Mouse (Mus musculus) E14TG2a.4 (cell line): ENCODE results near the gene Dusp14.

Source experiments
- H3K27me3 ChIP-seq: 2 replicates; pipeline ENCODE4 v1.6.1; 2014; ENCODE audit warnings: low read length, control low read depth; ENCODE audit not compliant: insufficient read depth
- H3K36me3 ChIP-seq: 2 replicates; pipeline ENCODE4 v1.6.1; 2014; ENCODE audit warnings: low read length, control low read depth; ENCODE audit not compliant: insufficient read depth
- H3K4me1 ChIP-seq: replicated peaks from 2 replicates; pipeline ENCODE4 v1.6.1; 2014; ENCODE audit warnings: low read depth, low read length, control low read depth
- H3K4me3 ChIP-seq: replicated peaks from 2 replicates; pipeline ENCODE4 v1.5.1; 2014; ENCODE audit warnings: mild to moderate bottlenecking, low read length
- H3K9me3 ChIP-seq: 2 replicates; pipeline ENCODE4 v1.6.1; 2014; ENCODE audit warnings: low read length, control low read depth
- CTCF ChIP-seq: conservative IDR thresholded peaks from 2 replicates; pipeline ENCODE4 v1.5.1; 2014; ENCODE audit warnings: low read length
- NANOG ChIP-seq: IDR thresholded peaks from 2 replicates; pipeline ENCODE4 v1.6.1; 2014; ENCODE audit warnings: borderline replicate concordance, low read length, mixed read lengths
- POU5F1 ChIP-seq: IDR thresholded peaks from 2 replicates; pipeline ENCODE4 v1.6.1; 2014; ENCODE audit warnings: low read length, borderline replicate concordance

The Dusp14 gene

DNA sequence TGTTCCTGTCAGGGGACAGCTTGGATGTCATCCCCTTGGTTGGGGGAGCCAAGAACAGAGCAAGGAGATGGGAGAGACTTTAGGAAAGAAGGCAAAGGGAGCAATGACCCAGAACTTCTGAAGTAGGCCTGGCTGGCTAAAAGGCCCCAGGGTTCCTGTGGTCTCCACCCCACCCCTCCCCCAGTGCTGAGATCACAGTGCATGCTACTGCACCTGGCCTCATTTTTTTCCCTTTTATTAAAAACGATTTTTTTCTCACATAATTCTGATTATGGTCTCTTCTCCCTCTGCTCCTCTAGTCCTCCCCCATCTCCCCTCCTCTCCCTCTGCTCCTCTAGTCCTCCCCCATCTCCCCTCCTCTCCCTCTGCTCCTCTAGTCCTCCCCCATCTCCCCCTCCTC lies 24.1 kb downstream of the Dusp14 start:
- Histone ChIP-seq H3K4me1 (peaks cover 7% of the 10 kb centered on the region; the same call in 1 of the 2 replicates), H3K36me3 (peaks cover 12% of the 10 kb centered on the region), H3K4me3 (no peak overlapping the region), H3K27me3 (no peaks in the 10 kb centered on the region; the same call in 1 of the 2 replicates), H3K9me3 (no peaks in the 10 kb centered on the region)
- TF ChIP-seq NANOG, result no peak
- no peak for TF ChIP-seq POU5F1
- no peak for TF ChIP-seq CTCF

GRCm38 (mm10) chr11:84042808-84043762 lies 26.0 kb downstream of the Dusp14 start:
- Histone ChIP-seq H3K9me3 (no peaks in the 10 kb centered on the region), H3K4me1 (peaks cover 14% of the 10 kb centered on the region), H3K36me3 (peaks cover 19% of the 10 kb centered on the region), H3K4me3 (no peak overlapping the region), H3K27me3 (no peaks in the 10 kb centered on the region)
- no peak for TF ChIP-seq NANOG
- no peak for TF ChIP-seq CTCF
- no peak for TF ChIP-seq POU5F1

GRCm38 (mm10) chr11:84040621-84041020 lies 28.4 kb downstream of the Dusp14 start:
- Histone ChIP-seq H3K36me3 (peaks cover 19% of the 10 kb centered on the region), H3K9me3 (no peaks in the 10 kb centered on the region), H3K4me1 (peaks cover 15% of the 10 kb centered on the region), H3K4me3 (no peak overlapping the region), H3K27me3 (no peaks in the 10 kb centered on the region)
- TF ChIP-seq POU5F1, result no peak
- no peak for TF ChIP-seq CTCF
- TF ChIP-seq NANOG, result no peak

GRCm38 (mm10) chr11:84033671-84034070 lies 35.4 kb downstream of the Dusp14 start:
- Histone ChIP-seq H3K27me3 (no peaks in the 10 kb centered on the region), H3K4me1 (peaks cover 7% of the 10 kb centered on the region), H3K9me3 (no peaks in the 10 kb centered on the region), H3K4me3 (no peak overlapping the region), H3K36me3 (peaks cover 12% of the 10 kb centered on the region)
- TF ChIP-seq POU5F1 (no peak), NANOG (no peak), CTCF (no peak)

DNA sequence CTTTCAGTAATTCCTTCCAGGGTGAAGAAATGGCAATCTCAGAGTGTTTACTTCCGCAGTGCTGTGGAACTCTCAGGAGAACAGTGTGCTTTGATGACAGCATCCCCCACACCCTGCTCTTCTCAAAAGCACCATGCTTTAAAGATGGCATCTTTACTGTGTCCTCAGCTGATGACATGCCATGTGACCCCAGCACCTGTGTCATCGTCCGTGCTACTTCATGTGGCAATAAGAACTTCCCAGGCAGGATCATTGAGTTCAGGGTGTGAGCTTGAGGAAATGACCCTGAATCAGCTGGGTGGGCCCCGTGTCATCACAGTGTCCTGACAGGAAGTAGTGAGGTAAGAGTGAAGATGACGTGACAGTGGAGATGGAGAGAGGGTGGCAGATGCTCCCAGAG lies 36.5 kb downstream of the Dusp14 start:
- H3K4me1 ChIP-seq, result no peaks in the 10 kb centered on the region
- H3K4me3 ChIP-seq, result no peak overlapping the region
- H3K27me3 ChIP-seq, result no peaks in the 10 kb centered on the region
- H3K9me3 ChIP-seq, result no peaks in the 10 kb centered on the region
- H3K36me3 ChIP-seq, result peaks cover 21% of the 10 kb centered on the region
- TF ChIP-seq POU5F1 (no peak), NANOG (no peak), CTCF (no peak)

DNA sequence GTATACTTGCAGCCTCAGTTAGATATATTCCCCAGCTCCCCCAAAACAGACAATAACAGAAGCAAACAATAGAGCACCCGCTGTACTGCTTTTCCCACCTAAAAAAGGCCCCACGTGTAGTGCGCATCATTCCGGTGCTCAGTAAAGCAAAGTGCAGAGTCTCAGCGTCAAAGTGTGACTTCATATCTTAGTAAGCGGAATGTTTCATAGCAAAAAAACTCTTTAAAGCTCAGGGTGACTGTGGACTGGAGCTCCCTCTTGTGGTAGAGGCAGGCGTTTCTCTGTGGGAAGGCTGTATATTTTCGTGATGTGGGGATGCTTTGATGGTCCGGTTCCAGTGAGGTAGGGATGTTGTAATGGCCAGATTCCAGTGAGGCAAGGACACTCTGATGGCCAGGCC lies 37.1 kb downstream of the Dusp14 start:
- Histone ChIP-seq H3K9me3 (no peaks in the 10 kb centered on the region), H3K27me3 (no peaks in the 10 kb centered on the region), H3K4me1 (no peaks in the 10 kb centered on the region), H3K36me3 (peaks cover 27% of the 10 kb centered on the region), H3K4me3 (no peak overlapping the region)
- TF ChIP-seq CTCF, result peak; percentile 94
- no peak for TF ChIP-seq NANOG
- TF ChIP-seq POU5F1, result no peak

- TF ChIP-seq POU5F1 (no peak), NANOG (no peak), CTCF (no peak)
- Histone ChIP-seq H3K4me1 (no peaks in the 10 kb centered on the region), H3K4me3 (no peak overlapping the region), H3K27me3 (no peaks in the 10 kb centered on the region), H3K9me3 (no peaks in the 10 kb centered on the region), H3K36me3 (peaks cover 57% of the 10 kb centered on the region)
Measured at GRCm38 (mm10) chr11:84028271-84029028, 40.6 kb downstream of the Dusp14 start.

DNA sequence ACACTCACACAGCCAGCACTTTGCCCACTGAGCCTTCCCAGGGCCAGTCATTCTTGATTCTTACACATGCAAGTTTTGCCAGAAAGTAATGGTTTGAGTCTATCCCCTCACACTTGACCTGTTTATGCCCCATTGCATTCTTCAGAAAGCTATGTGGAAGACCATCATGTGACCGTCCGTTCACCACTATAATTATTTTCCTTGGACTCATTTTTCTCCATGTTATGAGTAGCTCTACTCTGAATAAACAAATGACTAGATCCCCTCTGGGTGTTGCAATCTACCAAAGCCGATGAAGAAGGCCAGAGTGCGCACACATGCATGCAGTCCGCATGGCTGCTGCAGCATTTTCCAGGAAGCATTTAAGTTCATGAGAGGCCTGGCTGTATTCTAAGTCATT lies 41.8 kb downstream of the Dusp14 start:
- Histone ChIP-seq H3K4me1 (no peaks in the 10 kb centered on the region), H3K36me3 (peaks cover 62% of the 10 kb centered on the region), H3K4me3 (no peak overlapping the region), H3K27me3 (no peaks in the 10 kb centered on the region), H3K9me3 (no peaks in the 10 kb centered on the region)
- TF ChIP-seq POU5F1 (no peak), NANOG (no peak), CTCF (no peak)
